Mouse (Mus musculus) liver, adult 2 months (tissue): ENCODE measurements around the gene Slc43a3.

ENCODE experiments used
- CTCF ChIP-seq: fragments of 200-500 bp; IDR thresholded peaks from 2 replicates; pipeline ENCODE4 v1.5.1; 2011; ENCODE audit warnings: low read depth, low read length, control low read depth
- POLR2A ChIP-seq: fragments of 200-500 bp; IDR thresholded peaks from 2 replicates; pipeline ENCODE4 v1.6.1; 2011; ENCODE audit warnings: low read length, control low read depth; ENCODE audit not compliant: insufficient read depth; ENCODE audit errors: extremely low read depth

DNA sequence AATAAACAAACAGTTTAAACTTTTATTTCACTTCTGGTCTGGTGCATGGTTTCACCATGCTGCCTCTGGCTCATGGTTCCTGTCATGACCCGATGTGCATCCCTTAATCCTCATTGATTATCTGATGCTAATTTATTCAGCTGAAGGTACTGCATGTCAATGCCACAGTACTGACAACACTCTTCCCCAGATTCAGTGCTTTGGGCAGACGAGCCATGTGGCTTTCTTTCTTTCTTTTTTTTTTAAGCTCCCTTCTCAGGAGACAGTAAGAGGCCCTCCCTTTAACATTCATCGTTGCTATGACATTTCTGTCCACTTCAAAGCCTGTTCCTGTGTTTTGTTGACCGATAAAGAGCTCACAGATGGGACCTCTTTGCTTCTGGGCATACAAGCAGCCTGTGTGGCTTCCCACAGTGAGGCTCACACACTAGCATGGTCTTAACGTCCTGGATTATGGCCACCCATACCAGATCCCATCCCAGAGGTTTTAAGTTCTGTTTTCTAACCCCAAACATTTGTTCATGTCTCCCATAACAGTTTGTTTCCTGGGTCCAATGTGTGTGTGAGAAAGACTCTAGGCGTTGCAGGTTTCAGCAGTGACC is 26.6 kb downstream of the Slc43a3 start:
- no peak for TF ChIP-seq CTCF
- no peak for TF ChIP-seq POLR2A
